Mouse (Mus musculus) liver, embryonic 14.5 days (tissue): ENCODE data around the gene Dao.

Experiments
- CTCF ChIP-seq: IDR thresholded peaks from 2 replicates; pipeline ENCODE4 v1.5.1; 2016; ENCODE audit warnings: antibody characterized with exemption, low read depth, control low read depth
- EP300 ChIP-seq: IDR thresholded peaks from 2 replicates; pipeline ENCODE4 v1.6.1; 2016; ENCODE audit warnings: antibody characterized with exemption, low read depth

GRCm38 (mm10) chr5:114066601-114067000 lies 63.1 kb downstream of the Dao start:
- no peak for TF ChIP-seq CTCF
- TF ChIP-seq EP300: no peak
